Mouse (Mus musculus) common myeloid progenitor, adult 5-6 weeks (primary cell): Measurements from ENCODE around the gene Nxph3. TPM values are rescaled to one million over a fixed set of nuclear protein-coding genes. Genes with fewer than 3 reads are reported as not detected.

Experiments
- ATAC-seq: replicated peaks from 2 replicates; pipeline ENCODE4 v1.8.0; 2016; ENCODE audit warnings: low read depth, mild to moderate bottlenecking, moderate TSS enrichment, inconsistent platforms; ENCODE audit not compliant: poor library complexity, severe bottlenecking
- total RNA-seq: library from RNA; stranded (forward); fragments of 200-1000, 187-1606 nt; gene quantifications from 2 replicates; pipeline ENCODE4 v1.2.3, GENCODE M21; 2017

The Nxph3 gene
- total RNA-seq, 1 experiment from 2014 or later = not detected

DNA sequence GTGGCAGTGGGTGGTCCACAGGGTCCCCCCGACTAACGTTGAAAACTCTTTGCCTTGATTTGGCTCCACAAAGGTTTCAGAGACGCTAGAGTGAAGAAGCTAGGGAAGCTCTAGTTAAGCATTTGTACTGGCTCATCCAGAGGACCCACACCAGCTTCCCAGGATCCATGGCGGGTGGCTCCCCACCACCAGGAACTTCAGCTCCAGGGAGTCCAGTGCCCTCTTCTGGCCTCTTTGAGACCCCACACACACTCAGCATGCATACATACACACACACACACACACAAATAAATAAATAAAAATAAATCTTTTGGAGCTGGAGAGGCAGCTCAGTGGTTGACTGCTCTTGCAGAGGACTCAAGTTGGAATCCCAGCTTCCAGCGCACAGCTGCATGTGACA lies 16.4 kb downstream of the Nxph3 start:
- no peak for ATAC-seq

GRCm38 (mm10) chr11:95495883-95496282 lies 18.5 kb downstream of the Nxph3 start:
- no peak for ATAC-seq

- no peak for ATAC-seq
Observed at GRCm38 (mm10) chr11:95494374-95494773, 20.0 kb downstream of the Nxph3 start.

DNA sequence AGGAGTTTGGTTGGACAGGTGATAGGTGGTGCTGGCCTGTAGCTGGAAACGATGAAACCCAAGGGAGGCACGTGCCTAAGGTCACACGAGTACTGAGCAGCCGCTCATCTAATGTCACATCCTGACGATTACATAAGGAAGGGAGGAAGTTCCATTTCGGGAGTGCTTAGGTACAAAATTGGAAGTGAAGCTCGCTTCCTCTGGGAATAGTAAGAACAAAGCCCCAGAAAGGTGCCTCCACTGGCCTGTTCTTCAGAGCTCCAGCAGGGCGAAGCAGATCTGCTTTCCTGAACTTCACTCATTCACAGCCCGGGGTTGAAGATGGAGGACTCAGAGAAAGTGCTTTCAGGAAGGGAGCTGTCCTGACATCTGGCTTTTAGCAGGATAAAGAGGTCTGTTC lies 20.4 kb downstream of the Nxph3 start:
- no peak for ATAC-seq

- ATAC-seq = no peak
Observed at GRCm38 (mm10) chr11:95493010-95493409, 21.4 kb downstream of the Nxph3 start.

- ATAC-seq = no peak
Observed at GRCm38 (mm10) chr11:95492256-95492655, 22.1 kb downstream of the Nxph3 start.

DNA sequence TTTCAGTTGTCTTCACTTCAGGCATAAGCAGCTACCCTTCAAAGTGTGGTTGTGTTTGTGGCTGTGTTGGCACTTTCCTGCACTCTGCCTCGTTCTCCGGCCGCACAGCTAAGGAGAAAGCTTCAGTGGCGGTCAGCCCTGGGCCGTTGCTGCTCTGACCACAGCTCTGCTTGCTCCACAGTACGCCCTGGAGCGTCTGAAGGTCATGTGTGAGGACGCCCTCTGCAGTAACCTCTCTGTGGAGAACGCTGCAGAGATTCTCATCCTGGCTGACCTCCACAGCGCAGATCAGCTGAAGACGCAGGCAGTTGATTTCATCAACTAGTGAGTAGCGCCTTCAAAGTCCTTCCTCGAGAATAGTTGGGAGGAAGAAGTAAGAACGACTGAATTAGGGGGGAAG lies 24.3 kb downstream of the Nxph3 start:
- ATAC-seq = no peak

DNA sequence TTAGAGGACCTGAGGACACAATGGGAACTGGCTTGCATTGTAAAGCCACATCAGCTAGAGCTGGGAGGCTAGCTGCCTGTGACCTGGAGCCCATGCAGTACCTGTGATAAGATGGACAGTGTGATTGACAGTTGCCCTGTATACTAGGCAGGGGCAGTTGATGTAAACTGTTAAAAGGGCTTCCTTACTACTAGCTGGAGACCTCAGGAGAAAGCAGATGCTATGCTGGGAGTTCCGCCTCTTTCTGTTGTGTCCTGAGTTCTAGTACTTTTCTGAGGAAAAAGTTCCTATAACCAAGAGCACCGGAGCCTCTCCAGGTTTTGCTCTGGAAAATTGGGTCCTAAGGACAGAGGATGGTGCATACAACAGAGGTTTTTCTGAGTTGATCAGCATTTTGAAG lies 27.1 kb downstream of the Nxph3 start:
- no peak for ATAC-seq

- no peak for ATAC-seq
Observed at GRCm38 (mm10) chr11:95485634-95486033, 28.7 kb downstream of the Nxph3 start.

DNA sequence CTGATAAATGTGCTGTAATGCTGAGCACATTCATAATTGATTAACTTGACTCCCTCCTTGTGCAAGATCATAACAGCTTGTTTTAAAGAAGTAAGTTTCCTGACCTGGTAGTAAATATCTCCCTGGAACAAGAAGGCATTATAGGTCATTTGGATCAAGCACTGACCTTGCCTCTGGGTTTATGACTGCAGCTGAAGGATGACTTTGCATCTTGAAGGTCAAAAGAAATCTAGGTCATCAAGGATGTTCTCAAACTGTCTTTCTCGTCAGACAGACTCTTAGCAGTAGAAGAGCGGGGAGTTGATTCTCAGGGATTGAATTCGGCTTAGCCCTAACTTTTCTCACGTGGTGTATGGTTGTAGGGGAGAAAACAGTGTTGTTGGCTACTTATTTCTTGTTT lies 33.7 kb downstream of the Nxph3 start:
- ATAC-seq = no peak

DNA sequence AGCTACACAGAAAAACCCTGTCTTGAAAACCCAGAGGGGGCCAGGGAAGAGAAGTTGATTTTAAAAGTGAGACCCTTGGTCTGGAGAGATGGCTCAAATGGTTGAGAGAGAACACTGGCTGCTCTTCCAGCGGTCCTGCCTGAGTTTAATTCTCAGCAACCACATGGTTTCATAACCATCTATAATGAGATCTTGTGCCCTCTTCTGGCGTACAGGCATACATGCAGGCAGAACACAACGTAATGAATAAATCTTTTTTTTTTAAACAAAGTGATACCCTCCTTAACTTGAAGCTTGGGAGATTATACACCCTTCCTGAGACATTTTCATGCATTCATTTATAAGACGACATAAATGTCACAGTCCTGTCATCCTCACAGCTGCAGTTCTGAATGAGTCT lies 34.9 kb downstream of the Nxph3 start:
- no peak for ATAC-seq

DNA sequence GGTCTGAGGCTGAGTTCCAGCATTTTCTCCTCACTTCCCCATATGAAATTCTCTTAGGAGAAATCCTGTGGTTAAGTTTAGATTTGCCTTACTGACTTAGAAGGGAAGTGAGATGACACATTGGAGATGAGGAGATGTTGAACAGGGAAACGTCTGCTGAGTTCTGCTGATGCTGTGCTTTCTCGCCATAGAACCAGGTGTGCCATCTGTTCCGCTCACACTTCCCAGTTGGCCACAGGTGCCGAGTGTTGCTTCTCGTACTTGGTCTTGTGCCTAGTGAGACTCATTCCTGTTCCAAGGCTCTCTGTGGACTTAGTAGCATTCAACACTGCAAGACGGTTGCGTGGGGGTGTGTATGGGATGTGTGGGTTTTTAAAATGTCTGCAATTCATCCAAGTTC lies 38.0 kb downstream of the Nxph3 start:
- ATAC-seq = no peak

- no peak for ATAC-seq
Observed at GRCm38 (mm10) chr11:95473456-95473855, 40.9 kb downstream of the Nxph3 start.

DNA sequence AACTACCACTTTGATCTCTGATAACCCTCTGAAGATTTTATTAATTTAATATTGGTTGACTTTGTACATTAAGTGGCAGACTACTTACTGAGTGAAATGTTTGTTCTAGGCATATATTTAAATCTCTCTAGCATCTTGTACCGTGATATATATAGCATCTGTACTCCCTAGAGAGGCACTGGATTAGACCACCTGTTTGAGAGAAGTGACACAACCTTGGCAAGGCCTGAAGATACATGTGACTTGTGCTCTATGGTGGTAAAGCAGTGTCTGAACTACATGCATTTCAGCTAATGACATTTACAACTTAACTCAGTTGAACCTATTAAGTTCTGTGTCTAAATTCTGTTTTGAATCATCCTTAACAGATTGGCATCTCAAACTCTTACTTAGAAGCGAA lies 41.4 kb downstream of the Nxph3 start:
- ATAC-seq = no peak

DNA sequence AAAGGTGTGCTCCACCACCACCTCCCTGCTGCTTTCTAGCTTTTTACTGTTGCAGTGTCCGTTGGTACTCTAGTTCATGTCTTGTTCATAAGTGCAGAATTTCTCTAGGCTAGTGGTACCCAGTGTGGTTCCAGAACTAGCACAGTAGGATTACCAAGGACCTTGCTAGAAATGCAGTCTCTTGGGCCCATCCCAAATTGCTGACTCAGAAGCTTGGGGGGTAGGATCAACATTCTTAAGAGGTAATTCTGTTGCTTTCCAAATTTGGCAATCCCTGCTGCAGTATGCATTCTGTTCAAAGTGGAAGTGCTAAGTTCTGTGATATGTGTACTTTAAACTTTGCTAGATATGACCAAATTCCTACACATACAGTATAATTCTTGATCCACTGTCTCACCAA lies 46.6 kb downstream of the Nxph3 start:
- no peak for ATAC-seq

- no peak for ATAC-seq
Observed at GRCm38 (mm10) chr11:95462168-95462567, 52.2 kb downstream of the Nxph3 start.

- ATAC-seq = no peak
Observed at GRCm38 (mm10) chr11:95460872-95461271, 53.5 kb downstream of the Nxph3 start.

Other genes with a start within 250 kb of the Nxph3 start
- gene Kat7, start 204.3 kb downstream of the Nxph3 start, total RNA-seq = 80.1 and 82.4 TPM in 2 replicates
- gene Fam117a, start 177.6 kb downstream of the Nxph3 start, total RNA-seq = 120 and 143 TPM in 2 replicates
- gene Slc35b1, start 129.9 kb downstream of the Nxph3 start, total RNA-seq = 30.4 and 30.6 TPM in 2 replicates
- 47.8 and 64.9 TPM in 2 replicates for gene Spop, start 100.5 kb downstream of the Nxph3 start, total RNA-seq
- gene Ngfr, start 73.2 kb upstream of the Nxph3 start, total RNA-seq = not detected in 2 replicates
- gene Phb, start 152.4 kb upstream of the Nxph3 start, total RNA-seq = 116 and 119 TPM in 2 replicates
- 19.7 and 22.2 TPM in 2 replicates for gene Zfp652, start 198.1 kb upstream of the Nxph3 start, total RNA-seq
- gene B130006D01Rik, start 209.0 kb upstream of the Nxph3 start, total RNA-seq = 1.5 and 1.6 TPM in 2 replicates